Mouse (Mus musculus) intestine, embryonic 16.5 days (tissue): ENCODE measurements at regions not wholly inside any gene's neighbourhood (a gene's known extent, or its start where the extent isn't known, plus 50 kb on each side); places are given as distances from the start of the nearest gene placed in this dataset.
A peak's percentile ranks its signal among the peaks of the same experiment; 100 is the strongest.

Experiments
- ATAC-seq: fragments of 200-750 bp; cut with Nextera tagmentation; 2 replicates; pipeline ENCODE4 v1.8.0; 2017; ENCODE audit warnings: moderate TSS enrichment, moderate library complexity
- H3K27ac ChIP-seq: fragments of 300-500 bp; sonication (generic); 2 replicates; pipeline ENCODE4 v1.5.1; 2014; ENCODE audit warnings: mild to moderate bottlenecking, low read length
- H3K27me3 ChIP-seq: fragments of 300-500 bp; sonication (generic); replicated peaks from 2 replicates; pipeline ENCODE4 v1.6.1; 2014; ENCODE audit warnings: low read length, control low read depth, mixed read lengths; ENCODE audit not compliant: control insufficient read depth, insufficient read depth
- H3K36me3 ChIP-seq: fragments of 300-500 bp; sonication (generic); 2 replicates; pipeline ENCODE4 v1.6.1; 2014; ENCODE audit warnings: low read length, control low read depth; ENCODE audit not compliant: control insufficient read depth, insufficient read depth
- H3K4me1 ChIP-seq: fragments of 300-500 bp; sonication (generic); 2 replicates; pipeline ENCODE4 v1.6.1; 2014; ENCODE audit warnings: low read length, control low read depth, mixed read lengths; ENCODE audit not compliant: control insufficient read depth, insufficient read depth
- H3K4me2 ChIP-seq: fragments of 300-500 bp; sonication (generic); 2 replicates; pipeline ENCODE4 v1.6.1; 2014; ENCODE audit warnings: low read depth, low read length, control low read depth
- H3K4me3 ChIP-seq: fragments of 300-500 bp; sonication (generic); 2 replicates; pipeline ENCODE4 v1.5.1; 2014; ENCODE audit warnings: mild to moderate bottlenecking, low read length
- H3K9ac ChIP-seq: fragments of 300-500 bp; sonication (generic); 2 replicates; pipeline ENCODE4 v1.6.1; 2014; ENCODE audit warnings: low read depth, low read length
- H3K9me3 ChIP-seq: fragments of 300-500 bp; sonication (generic); 2 replicates; pipeline ENCODE4 v1.6.1; 2016; ENCODE audit warnings: low read length, control low read depth; ENCODE audit not compliant: control insufficient read depth
- WGBS: fragments of 180-500 bp; shearing (Covaris S2); extraction: QIAGEN DNeasy Blood & Tissue Kit; methylation state at CpG from one replicate; pipeline ENCODE4 v1.1.7; 2014; 5-methylcytosine and 5-hydroxymethylcytosine counted together

DNA sequence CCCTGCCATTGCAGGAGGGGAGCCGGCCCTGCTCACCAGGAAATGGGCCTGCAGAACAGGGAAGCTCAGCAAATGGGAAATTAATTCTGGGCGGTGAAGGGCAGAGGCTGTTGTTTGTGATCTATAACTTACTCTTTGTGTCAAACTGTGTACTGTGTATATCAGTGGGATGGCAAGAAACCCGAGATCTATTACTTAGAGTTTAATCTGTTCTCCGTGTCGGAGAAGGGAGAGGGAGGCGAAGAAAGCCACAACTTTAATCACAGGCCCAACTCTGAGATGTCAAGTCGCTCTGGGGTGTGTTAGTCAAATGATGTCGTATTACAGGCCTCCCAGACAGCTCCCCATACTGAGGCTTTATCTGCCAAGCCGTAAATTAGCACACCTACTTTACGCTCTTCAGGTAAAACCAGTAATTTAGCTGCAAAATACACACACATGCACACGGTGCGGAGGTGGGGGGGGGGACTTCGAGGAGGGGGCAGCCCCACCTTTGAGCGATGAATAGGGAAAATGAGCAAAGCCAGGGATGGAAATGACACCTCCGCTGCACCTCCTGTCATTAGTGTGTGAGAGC is 158.0 kb downstream of the Rplp1 start:
- no peaks in the 10 kb centered on the region for H3K27me3 ChIP-seq
- 38% methylated on average over 15 of the region's 15 CpGs for WGBS
- peak; percentile 33; the same call in 1 of the 2 replicates for ATAC-seq
- no peak overlapping the region for H3K4me3 ChIP-seq
- H3K9ac ChIP-seq = no peak overlapping the region
- H3K4me1 ChIP-seq = peaks cover 2% of the 10 kb centered on the region; the same call in 1 of the 2 replicates
- H3K27ac ChIP-seq = no peak overlapping the region
- H3K9me3 ChIP-seq = no peaks in the 10 kb centered on the region
- no peak overlapping the region for H3K4me2 ChIP-seq
- H3K36me3 ChIP-seq = no peaks in the 10 kb centered on the region

DNA sequence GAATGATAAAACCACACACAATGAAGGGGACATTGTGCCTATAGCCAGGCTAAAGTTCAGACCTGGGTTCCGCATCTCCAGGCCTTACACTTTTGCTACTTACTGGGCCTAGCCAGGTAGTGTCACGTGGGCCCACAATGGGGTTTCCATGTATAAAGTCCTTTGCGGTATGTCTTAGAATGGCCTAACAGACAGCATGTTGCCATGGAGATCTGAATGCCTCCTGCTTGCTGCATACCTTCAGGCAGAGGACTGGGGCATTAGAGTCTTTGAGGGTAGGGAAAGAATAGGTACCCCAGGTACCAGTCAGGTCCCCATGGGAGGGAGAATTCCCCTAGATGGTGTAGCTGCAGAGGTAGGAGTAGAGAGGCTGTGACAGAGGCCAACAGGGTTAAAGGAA is 159.0 kb downstream of the Rplp1 start:
- H3K27me3 ChIP-seq = no peaks in the 10 kb centered on the region
- H3K4me3 ChIP-seq = no peak overlapping the region
- no peak overlapping the region for H3K27ac ChIP-seq
- 82% methylated on average over 3 of the region's 3 CpGs for WGBS
- H3K36me3 ChIP-seq = no peaks in the 10 kb centered on the region
- no peak for ATAC-seq
- H3K9me3 ChIP-seq = no peaks in the 10 kb centered on the region
- H3K9ac ChIP-seq = no peak overlapping the region
- H3K4me2 ChIP-seq = no peak overlapping the region
- peaks cover 2% of the 10 kb centered on the region; the same call in 1 of the 2 replicates for H3K4me1 ChIP-seq

DNA sequence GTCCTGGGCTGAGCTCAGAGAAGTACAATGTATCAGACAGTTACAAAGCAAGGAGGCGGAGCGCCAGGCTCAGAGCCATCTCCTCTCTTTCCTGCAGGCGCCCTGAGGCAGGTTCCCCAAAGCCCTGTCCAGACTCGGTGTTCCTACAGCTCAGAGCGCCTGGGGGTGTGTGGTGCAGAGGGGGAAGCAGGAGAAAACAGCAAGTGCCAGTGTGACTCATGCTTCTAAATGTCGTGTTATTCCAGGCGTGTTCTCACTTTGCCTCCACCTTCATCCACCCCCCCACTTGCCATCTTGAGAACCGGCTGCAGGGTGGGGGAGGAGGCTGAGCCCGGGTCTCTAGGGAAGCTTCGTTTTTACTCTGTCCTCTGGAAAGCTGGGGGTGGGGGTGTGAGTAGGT is 160.5 kb downstream of the Rplp1 start:
- no peak overlapping the region for H3K4me3 ChIP-seq
- WGBS = 35% methylated on average over 10 of the region's 10 CpGs
- H3K4me1 ChIP-seq = peaks cover 2% of the 10 kb centered on the region; the same call in 1 of the 2 replicates
- ATAC-seq = no peak
- H3K4me2 ChIP-seq = no peak overlapping the region
- no peak overlapping the region for H3K27ac ChIP-seq
- no peaks in the 10 kb centered on the region for H3K27me3 ChIP-seq
- H3K36me3 ChIP-seq = no peaks in the 10 kb centered on the region
- H3K9me3 ChIP-seq = no peaks in the 10 kb centered on the region
- H3K9ac ChIP-seq = no peak overlapping the region

DNA sequence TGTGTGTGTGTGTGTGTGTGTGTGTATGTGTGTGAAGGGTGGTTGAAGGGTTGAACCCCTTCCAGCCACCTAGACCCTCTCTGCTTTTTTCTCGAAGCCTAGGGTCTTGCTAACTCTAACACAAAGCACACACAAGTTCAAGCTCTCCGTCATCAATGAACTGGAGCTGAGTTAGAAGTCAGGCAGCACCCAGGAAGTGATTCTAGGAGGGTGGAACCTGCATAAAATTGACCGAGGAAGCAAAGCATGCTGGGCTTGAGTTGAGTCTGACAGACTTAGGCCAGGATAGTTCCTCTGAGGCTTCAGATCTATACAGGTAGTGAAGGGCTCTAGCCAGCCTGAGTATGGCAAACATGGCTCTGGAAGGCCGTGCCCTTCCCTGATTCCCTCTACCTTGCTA is 165.1 kb downstream of the Rplp1 start:
- no peaks in the 10 kb centered on the region for H3K4me1 ChIP-seq
- no peak overlapping the region for H3K9ac ChIP-seq
- H3K36me3 ChIP-seq = no peaks in the 10 kb centered on the region
- WGBS = 81% methylated on average over 4 of the region's 4 CpGs
- H3K27me3 ChIP-seq = no peaks in the 10 kb centered on the region
- H3K4me2 ChIP-seq = no peak overlapping the region
- no peak for ATAC-seq
- H3K9me3 ChIP-seq = no peaks in the 10 kb centered on the region
- no peak overlapping the region for H3K27ac ChIP-seq
- H3K4me3 ChIP-seq = no peak overlapping the region

DNA sequence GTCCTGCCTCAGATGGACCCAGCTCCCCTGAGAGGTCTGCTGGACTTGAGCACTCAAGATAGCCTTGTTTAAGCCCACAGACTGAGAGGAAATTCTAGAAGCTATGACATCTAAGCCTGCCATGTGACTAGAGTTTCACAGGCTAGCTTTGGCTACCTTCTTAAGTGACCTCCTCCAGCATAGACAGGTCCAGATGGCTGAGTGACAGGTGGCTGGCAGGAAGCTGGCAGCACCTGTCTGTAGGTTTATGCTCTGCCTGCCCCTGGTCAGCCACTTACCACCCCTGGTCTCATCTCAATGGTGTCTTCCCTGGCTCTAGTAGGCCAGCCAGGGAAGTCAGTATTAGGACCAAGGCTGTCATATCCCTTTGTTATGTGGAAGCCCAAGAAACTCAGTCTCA is 165.9 kb downstream of the Rplp1 start:
- no peaks in the 10 kb centered on the region for H3K36me3 ChIP-seq
- no peaks in the 10 kb centered on the region for H3K9me3 ChIP-seq
- H3K4me2 ChIP-seq = no peak overlapping the region
- no peak overlapping the region for H3K9ac ChIP-seq
- no peaks in the 10 kb centered on the region for H3K27me3 ChIP-seq
- ATAC-seq = no peak
- H3K4me1 ChIP-seq = no peaks in the 10 kb centered on the region
- H3K27ac ChIP-seq = no peak overlapping the region
- H3K4me3 ChIP-seq = no peak overlapping the region

DNA sequence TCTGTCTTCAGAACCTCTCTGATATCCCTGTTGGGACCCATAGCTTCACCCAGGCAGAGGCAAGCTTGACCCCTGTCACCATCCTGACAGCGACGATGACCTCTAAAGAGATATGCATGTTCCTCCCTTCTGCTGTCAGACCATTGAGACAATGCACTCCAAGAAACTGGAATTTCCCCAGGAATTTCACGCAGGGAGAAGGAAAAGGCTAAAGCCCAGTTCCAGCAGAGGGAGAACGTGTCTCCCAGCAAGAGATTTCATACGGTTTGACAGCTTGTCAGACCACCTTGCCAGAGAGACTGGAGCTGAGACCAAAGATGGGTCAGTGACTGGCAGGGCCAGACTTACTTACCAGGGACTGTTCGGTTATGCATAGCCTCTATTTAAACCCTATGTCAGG is 167.9 kb downstream of the Rplp1 start:
- H3K27me3 ChIP-seq = no peaks in the 10 kb centered on the region
- no peak for ATAC-seq
- no peak overlapping the region for H3K9ac ChIP-seq
- no peak overlapping the region for H3K4me3 ChIP-seq
- no peak overlapping the region for H3K27ac ChIP-seq
- no peaks in the 10 kb centered on the region for H3K9me3 ChIP-seq
- 54% methylated on average over 6 of the region's 6 CpGs for WGBS
- no peak overlapping the region for H3K4me2 ChIP-seq
- H3K36me3 ChIP-seq = no peaks in the 10 kb centered on the region
- H3K4me1 ChIP-seq = no peaks in the 10 kb centered on the region

DNA sequence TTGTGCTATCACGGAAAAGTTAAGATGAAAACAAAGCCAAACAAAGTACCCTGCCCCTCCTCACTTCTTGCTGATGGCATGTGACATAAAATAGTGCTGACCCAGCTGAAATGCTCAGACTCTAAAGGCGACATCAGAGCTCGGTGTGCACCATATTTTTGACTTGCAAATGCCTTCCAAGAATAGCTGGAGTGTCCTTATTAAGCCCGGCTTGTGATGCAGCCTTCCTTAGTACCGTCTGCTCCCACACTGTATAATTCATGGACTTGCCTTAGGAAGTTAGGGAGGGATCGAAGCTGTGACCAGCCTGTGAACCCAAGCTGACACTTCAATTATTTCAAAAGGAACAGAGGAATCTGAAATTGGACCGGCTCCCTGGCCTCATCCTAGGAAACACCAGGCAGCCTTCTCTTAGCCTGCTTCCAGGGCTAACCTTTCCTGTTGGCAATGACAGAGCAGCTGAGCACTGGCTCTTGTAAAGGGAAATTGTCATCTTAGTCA is 169.0 kb downstream of the Rplp1 start:
- no peaks in the 10 kb centered on the region for H3K4me1 ChIP-seq
- no peaks in the 10 kb centered on the region for H3K27me3 ChIP-seq
- no peaks in the 10 kb centered on the region for H3K9me3 ChIP-seq
- ATAC-seq = no peak
- WGBS = 40% methylated on average over 7 of the region's 7 CpGs
- H3K36me3 ChIP-seq = no peaks in the 10 kb centered on the region
- H3K4me3 ChIP-seq = no peak overlapping the region
- H3K27ac ChIP-seq = no peak overlapping the region
- no peak overlapping the region for H3K9ac ChIP-seq
- no peak overlapping the region for H3K4me2 ChIP-seq

DNA sequence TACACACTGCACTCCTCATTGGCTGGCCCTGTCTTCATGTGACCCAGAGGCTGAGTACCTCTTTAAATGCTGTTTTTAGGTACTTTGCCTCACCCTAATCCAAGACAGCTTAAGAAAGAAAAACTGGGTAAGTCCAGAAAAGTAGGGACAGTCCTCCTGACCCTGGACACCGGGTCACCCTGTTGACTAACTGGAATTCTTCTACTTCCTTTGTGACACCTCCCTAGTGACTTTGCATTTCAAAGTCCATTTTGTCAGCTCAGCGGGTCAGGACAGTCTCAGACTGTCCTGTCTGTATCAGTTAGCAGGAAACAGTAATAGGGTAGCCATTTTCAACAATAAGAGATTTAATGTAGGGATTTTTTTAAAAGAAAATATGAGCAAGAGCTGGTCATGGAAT is 180.8 kb downstream of the Rplp1 start:
- no peak overlapping the region for H3K27ac ChIP-seq
- ATAC-seq = peak; percentile 48; the same call in 1 of the 2 replicates
- WGBS = 59% methylated on average over 2 of the region's 2 CpGs

DNA sequence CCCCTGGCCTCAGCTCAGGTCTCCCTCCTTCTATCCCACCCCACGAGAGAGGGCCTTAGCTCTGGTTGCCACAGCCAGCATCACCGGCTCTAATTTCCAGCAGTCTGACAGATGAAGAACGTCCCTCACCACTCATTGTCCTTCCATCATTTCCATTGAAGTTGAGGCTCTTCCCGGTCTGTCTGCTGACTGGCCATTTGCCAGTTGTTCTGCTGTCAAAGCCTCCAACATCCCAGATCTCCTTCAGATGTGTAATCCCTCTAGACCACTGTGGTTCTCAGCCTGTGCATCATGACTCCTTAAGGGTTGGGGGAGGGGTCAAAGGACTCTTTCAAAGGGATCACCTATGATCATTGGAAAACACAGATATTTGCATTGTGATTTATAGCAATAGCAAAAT is 181.6 kb downstream of the Rplp1 start:
- Histone ChIP-seq H3K9ac (no peak overlapping the region), H3K36me3 (no peaks in the 10 kb centered on the region), H3K9me3 (no peaks in the 10 kb centered on the region), H3K4me1 (no peaks in the 10 kb centered on the region), H3K27me3 (no peaks in the 10 kb centered on the region), H3K4me2 (no peak overlapping the region), H3K4me3 (no peak overlapping the region), H3K27ac (no peak overlapping the region)
- ATAC-seq = no peak
- WGBS = 66% methylated on average over 4 of the region's 4 CpGs

More for the DNA sequence above, 180.8 kb downstream of the Rplp1 start:
- no peak overlapping the region for H3K9ac ChIP-seq
- H3K9me3 ChIP-seq = no peaks in the 10 kb centered on the region
- H3K27me3 ChIP-seq = no peaks in the 10 kb centered on the region
- no peaks in the 10 kb centered on the region for H3K4me1 ChIP-seq
- no peak overlapping the region for H3K4me2 ChIP-seq
- H3K4me3 ChIP-seq = no peak overlapping the region
- H3K36me3 ChIP-seq = no peaks in the 10 kb centered on the region

DNA sequence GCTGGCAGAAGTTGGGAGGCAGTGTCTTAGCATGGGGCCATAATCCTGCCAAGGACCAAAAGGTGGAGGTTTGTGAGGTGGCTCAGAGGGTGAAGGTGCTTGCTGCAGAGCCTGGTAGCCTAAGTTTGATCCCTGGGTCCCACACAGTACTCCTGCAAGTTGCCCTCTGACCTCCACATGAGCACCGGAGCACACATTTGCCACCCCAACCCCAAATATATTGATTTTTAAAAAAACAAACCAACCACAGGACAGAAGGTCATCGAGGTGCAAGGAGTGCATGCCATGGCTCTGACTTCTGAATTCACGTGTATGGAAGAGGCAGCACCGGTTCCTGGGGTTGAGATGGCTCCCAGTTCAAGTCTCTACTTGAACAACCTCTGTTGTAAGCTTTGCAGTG is 186.2 kb downstream of the Rplp1 start:
- Histone ChIP-seq H3K9ac (no peak overlapping the region), H3K27ac (no peak overlapping the region), H3K27me3 (no peaks in the 10 kb centered on the region), H3K36me3 (no peaks in the 10 kb centered on the region), H3K4me3 (no peak overlapping the region), H3K9me3 (no peaks in the 10 kb centered on the region), H3K4me1 (peaks cover 2% of the 10 kb centered on the region), H3K4me2 (no peak overlapping the region)
- ATAC-seq = no peak
- WGBS = 66% methylated on average over 4 of the region's 4 CpGs
